ENCODE assay signal across 20 mouse cellular contexts in genomic region chr6:127246730-127247129, GRCm38 (mm10).
DNase-seq lines count a peak whose midpoint lies in the region; ATAC-seq and TF ChIP-seq lines count a peak whose summit lies in the region.
"Had no signal": no experiment of that assay in that cellular context is flagged by ENCODE, and none has a peak within 500 bp of the region (broad histone marks: within the 10 kb centered on the region; RNA-seq: fewer than 3 reads in every experiment).

No protein-coding gene starts in this region.

- H3K9me3 ChIP-seq in forebrain, embryonic 11.5 days (ENCODE audit: control insufficient read depth, low read length): no peaks in the 10 kb centered on the region
- no peaks in the 10 kb centered on the region for H3K9me3 ChIP-seq in forebrain, postnatal 0 days (ENCODE audit: low read length)
- H3K9me3 ChIP-seq: embryonic facial prominence, embryonic 13.5 days; forebrain, embryonic 13.5 days; heart, embryonic 12.5 days; hindbrain, embryonic 15.5 days had no signal

- ATAC-seq in forebrain, embryonic 11.5 days (replicated peaks; ENCODE audit: low FRiP score): no peak
- no peak for ATAC-seq in forebrain, postnatal 0 days
- ATAC-seq: forebrain, embryonic 13.5 days; Patski had no signal

- no peak overlapping the region for H3K9ac ChIP-seq in forebrain, embryonic 11.5 days (ENCODE audit: low read length)
- no peak overlapping the region for H3K9ac ChIP-seq in forebrain, postnatal 0 days
- H3K9ac ChIP-seq: embryonic facial prominence, embryonic 13.5 days; forebrain, embryonic 13.5 days; heart, embryonic 12.5 days; hindbrain, embryonic 15.5 days had no signal

- 88% methylated on average over 7 of the region's 7 CpGs for WGBS in forebrain, embryonic 11.5 days
- 95% methylated on average over 7 of the region's 7 CpGs for WGBS in forebrain, postnatal 0 days

- peak; percentile 44 for DNase-seq in forebrain, embryonic 11.5 days (ENCODE audit: low spot score)
- DNase-seq in forebrain, postnatal 0 days: no peak
- DNase-seq in embryo, embryonic 10.5 days (ENCODE audit: low spot score): peak; percentile 63
- peak; percentile 56 for DNase-seq in mesoderm, embryonic 11.5 days (ENCODE audit: low read depth, low spot score)
- DNase-seq in cerebellum, postnatal 10 days: no peak
- DNase-seq in left cerebral cortex, adult 9 months (ENCODE audit: low spot score in 2 of 2): no peak
- DNase-seq: adrenal gland, adult 2 months; adrenal gland, postnatal 25 days; B cell, adult 2 months; cerebellum, adult 8-10 months; cerebellum, postnatal 25 days; gastrocnemius, adult 2 months; gastrocnemius, postnatal 25 days had no signal

- no peak overlapping the region for H3ac ChIP-seq in C2C12 (ENCODE audit: control insufficient read depth, insufficient read length, low read depth)

- TF ChIP-seq CTCF in forebrain, postnatal 0 days (IDR thresholded peaks at IDR 0.05; ENCODE audit: low read depth): no peak
- TF ChIP-seq CTCF in C2C12 (IDR thresholded peaks at IDR 0.05; ENCODE audit: control insufficient read depth, insufficient read depth, insufficient read length): no peak

- H3K79me2 ChIP-seq in C2C12 (ENCODE audit: control insufficient read depth, insufficient read depth): no peaks in the 10 kb centered on the region

- H3K27ac ChIP-seq in forebrain, embryonic 11.5 days (ENCODE audit: low read depth, low read length): no peak overlapping the region
- H3K27ac ChIP-seq in forebrain, postnatal 0 days (ENCODE audit: low read depth, low read length): no peak overlapping the region
- H3K27ac ChIP-seq: embryonic facial prominence, embryonic 13.5 days; forebrain, embryonic 13.5 days; hindbrain, embryonic 15.5 days had no signal

- no peaks in the 10 kb centered on the region for H3K79me3 ChIP-seq in C2C12 (ENCODE audit: low read depth)

- H3K27me3 ChIP-seq in forebrain, embryonic 11.5 days (ENCODE audit: control insufficient read depth, insufficient read depth, low read length): no peaks in the 10 kb centered on the region; the same call in 1 of the 2 replicates
- no peaks in the 10 kb centered on the region for H3K27me3 ChIP-seq in forebrain, postnatal 0 days (ENCODE audit: insufficient read depth, low read length)
- H3K27me3 ChIP-seq in C2C12 (ENCODE audit: control insufficient read depth, insufficient read depth, insufficient read length): no peaks in the 10 kb centered on the region
- H3K27me3 ChIP-seq: embryonic facial prominence, embryonic 13.5 days; forebrain, embryonic 13.5 days; hindbrain, embryonic 15.5 days; Patski had no signal

- no peak overlapping the region for H3K4me3 ChIP-seq in forebrain, embryonic 11.5 days (ENCODE audit: low read depth, low read length)
- no peak overlapping the region for H3K4me3 ChIP-seq in forebrain, postnatal 0 days (ENCODE audit: low read depth, low read length)
- no peak overlapping the region for H3K4me3 ChIP-seq in C2C12 (ENCODE audit: insufficient read depth, poor library complexity, severe bottlenecking)
- H3K4me3 ChIP-seq: embryonic facial prominence, embryonic 13.5 days; forebrain, embryonic 13.5 days; heart, embryonic 12.5 days; hindbrain, embryonic 10.5 days; hindbrain, embryonic 15.5 days had no signal

- no peak overlapping the region for H3K4me2 ChIP-seq in forebrain, embryonic 11.5 days (ENCODE audit: low read depth, low read length, severe bottlenecking)
- H3K4me2 ChIP-seq in forebrain, postnatal 0 days (ENCODE audit: low read depth): no peak overlapping the region
- H3K4me2 ChIP-seq: embryonic facial prominence, embryonic 13.5 days; forebrain, embryonic 13.5 days; heart, embryonic 12.5 days; hindbrain, embryonic 15.5 days had no signal

- H3K36me3 ChIP-seq in forebrain, embryonic 11.5 days (ENCODE audit: control insufficient read depth, insufficient read depth, low read length): no peaks in the 10 kb centered on the region
- no peaks in the 10 kb centered on the region for H3K36me3 ChIP-seq in forebrain, postnatal 0 days (ENCODE audit: insufficient read depth)
- no peaks in the 10 kb centered on the region for H3K36me3 ChIP-seq in C2C12 (ENCODE audit: control insufficient read depth, insufficient read depth)
- H3K36me3 ChIP-seq: embryonic facial prominence, embryonic 13.5 days; heart, embryonic 12.5 days; hindbrain, embryonic 10.5 days; hindbrain, embryonic 15.5 days had no signal

- peaks cover 17% of the 10 kb centered on the region for H3K4me1 ChIP-seq in forebrain, embryonic 11.5 days (replicated peaks; ENCODE audit: control insufficient read depth, insufficient read depth, low read length)
- peaks cover 5% of the 10 kb centered on the region; the same call in 1 of the 2 replicates for H3K4me1 ChIP-seq in forebrain, postnatal 0 days (ENCODE audit: insufficient read depth)

TF ChIP-seq in C2C12, 6 proteins besides CTCF, POLR2A, EP300 and RAD21:
- TF ChIP-seq MYOG (IDR thresholded peaks at IDR 0.05; ENCODE audit: control insufficient read depth, extremely low read depth, insufficient read length) (no peak), FOSL1 (IDR thresholded peaks at IDR 0.05; ENCODE audit: insufficient read depth, low read length, poor library complexity, severe bottlenecking) (no peak), USF1 (IDR thresholded peaks at IDR 0.05; ENCODE audit: low read depth) (no peak), CEBPB (IDR thresholded peaks at IDR 0.05; ENCODE audit: low read depth) (peak; percentile 49), MYOD1 (IDR thresholded peaks at IDR 0.05; ENCODE audit: control insufficient read depth, insufficient read length, low read depth) (no peak), MAX (IDR thresholded peaks at IDR 0.05) (no peak)

Comparison
In these comparisons a context has a peak if more than half of its experiments do, and no peak if none do; other contexts are left out.
1. DNase-seq: peak in forebrain, embryonic 11.5 days (single experiment), embryo, embryonic 10.5 days (single experiment) and mesoderm, embryonic 11.5 days (single experiment); none in forebrain, postnatal 0 days (single experiment), cerebellum, postnatal 10 days (0 of 2) and left cerebral cortex, adult 9 months (0 of 2).